Mouse (Mus musculus) CH12.LX (cell line): ENCODE results near the gene Med20. TPM values are rescaled to one million over a fixed set of nuclear protein-coding genes. Genes with fewer than 3 reads are reported as not detected.

Experiments
- DNase-seq: peaks from one replicate; pipeline ENCODE4 v3.0.0-alpha.2; 2013; ENCODE audit errors: extremely low read depth
- H3K27ac ChIP-seq: 2 replicates; pipeline ENCODE4 v1.5.1; 2012; ENCODE audit warnings: low read depth, mild to moderate bottlenecking, control low read depth, moderate library complexity; ENCODE audit not compliant: insufficient read depth
- H3K27me3 ChIP-seq: replicated peaks from 2 replicates; pipeline ENCODE3; 2012; ENCODE audit warnings: inconsistent platforms
- H3K36me3 ChIP-seq, 2 experiments: replicated peaks in 1 of 2; 2 replicates each; pipeline versions ENCODE3 to v1.6.1; 2012; ENCODE audit warnings: inconsistent platforms in 1 of 2, low read length in 1 of 2, mild to moderate bottlenecking in 1 of 2, mixed read lengths in 1 of 2, moderate library complexity in 1 of 2; ENCODE audit not compliant: control insufficient read depth in 1 of 2, insufficient read depth in 1 of 2
- H3K4me1 ChIP-seq, 2 experiments: 2 replicates each; pipeline ENCODE4 v1.6.1; 2012; ENCODE audit warnings: inconsistent platforms in 1 of 2, moderate library complexity in 1 of 2; ENCODE audit not compliant: insufficient read depth in 2 of 2, control insufficient read depth in 1 of 2
- H3K4me2 ChIP-seq: 2 replicates; pipeline ENCODE4 v1.6.1; 2012; ENCODE audit warnings: low read depth, mild to moderate bottlenecking, control low read depth; ENCODE audit not compliant: poor library complexity, insufficient read depth, severe bottlenecking
- H3K4me3 ChIP-seq, 3 experiments: fragments of 150-350 bp in 1 of 3; sonication (generic) in 1 of 3; replicated peaks in 1 of 3; 2 replicates each; pipeline versions ENCODE3 to v1.5.1; 2011 to 2012; ENCODE audit warnings: low read depth in 2 of 3, low read length in 2 of 3, mild to moderate bottlenecking in 2 of 3, moderate library complexity in 2 of 3, control low read depth in 1 of 3, improper control_type of control experiment in 1 of 3, inconsistent platforms in 1 of 3, mixed read lengths in 1 of 3; ENCODE audit not compliant: poor library complexity in 1 of 3
- H3K79me2 ChIP-seq: replicated peaks from 2 replicates; pipeline ENCODE4 v1.6.1; 2012; ENCODE audit warnings: mild to moderate bottlenecking, moderate library complexity; ENCODE audit not compliant: control insufficient read depth, poor library complexity, insufficient read depth, severe bottlenecking; ENCODE audit errors: extremely low read depth
- H3K9ac ChIP-seq: 2 replicates; pipeline ENCODE4 v1.6.1; 2012; ENCODE audit warnings: low read depth, mild to moderate bottlenecking, control low read depth, moderate library complexity; ENCODE audit not compliant: insufficient read depth
- H3K9me3 ChIP-seq: replicated peaks from 2 replicates; pipeline ENCODE3; 2012; ENCODE audit warnings: low read length, inconsistent platforms, mixed read lengths
- CHD1 ChIP-seq: IDR thresholded peaks from 2 replicates; pipeline ENCODE4 v1.6.1; 2012; ENCODE audit warnings: low read depth, low read length, improper control_type of control experiment, inconsistent platforms
- CHD2 ChIP-seq: IDR thresholded peaks from 2 replicates; pipeline ENCODE4 v1.6.1; 2011; ENCODE audit warnings: low read length, improper control_type of control experiment
- CTCF ChIP-seq, 2 experiments: IDR thresholded peaks in 1 of 2; conservative IDR thresholded peaks in 1 of 2; 2 replicates each; pipeline ENCODE4 v1.5.1; 2011 to 2012; ENCODE audit warnings: low read depth in 2 of 2, low read length in 2 of 2, improper control_type of control experiment in 1 of 2, inconsistent platforms in 1 of 2, mild to moderate bottlenecking in 1 of 2, moderate library complexity in 1 of 2
- GABPA ChIP-seq: IDR thresholded peaks from 2 replicates; pipeline ENCODE4 v1.6.1; 2012; ENCODE audit warnings: low read depth, low read length, improper control_type of control experiment, inconsistent platforms; ENCODE audit not compliant: insufficient replicate concordance
- JUND ChIP-seq: conservative IDR thresholded peaks from 2 replicates; pipeline ENCODE4 v1.6.1; 2011; ENCODE audit warnings: low read depth, low read length, improper control_type of control experiment
- MAFK ChIP-seq: IDR thresholded peaks from 2 replicates; pipeline ENCODE4 v1.6.1; 2011; ENCODE audit warnings: low read length, improper control_type of control experiment; ENCODE audit not compliant: insufficient replicate concordance
- MAZ ChIP-seq: IDR thresholded peaks from 2 replicates; pipeline ENCODE4 v1.6.1; 2012; ENCODE audit warnings: low read depth, mild to moderate bottlenecking, inconsistent platforms, low read length, improper control_type of control experiment, moderate library complexity
- MXI1 ChIP-seq: IDR thresholded peaks from 2 replicates; pipeline ENCODE4 v1.6.1; 2011; ENCODE audit warnings: mild to moderate bottlenecking, low read depth, low read length, improper control_type of control experiment
- MYC ChIP-seq: IDR thresholded peaks from 2 replicates; pipeline ENCODE4 v1.6.1; 2011; ENCODE audit warnings: low read depth, mild to moderate bottlenecking, improper control_type of control experiment, low read length
- NELFE ChIP-seq: IDR thresholded peaks from 2 replicates; pipeline ENCODE4 v1.6.1; 2011; ENCODE audit warnings: low read depth, low read length, improper control_type of control experiment
- RAD21 ChIP-seq: IDR thresholded peaks from 2 replicates; pipeline ENCODE4 v1.6.1; 2011; ENCODE audit warnings: low read depth, mild to moderate bottlenecking, low read length, improper control_type of control experiment, moderate library complexity
- RCOR1 ChIP-seq: conservative IDR thresholded peaks from 2 replicates; pipeline ENCODE4 v1.6.1; 2012; ENCODE audit warnings: low read depth, mild to moderate bottlenecking, inconsistent platforms, low read length, improper control_type of control experiment
- SIN3A ChIP-seq: IDR thresholded peaks from 2 replicates; pipeline ENCODE4 v1.6.1; 2012; ENCODE audit warnings: low read length, improper control_type of control experiment, inconsistent platforms
- SMC3 ChIP-seq: IDR thresholded peaks from 2 replicates; pipeline ENCODE4 v1.6.1; 2011; ENCODE audit warnings: low read depth, low read length, improper control_type of control experiment
- TBP ChIP-seq: conservative IDR thresholded peaks from 2 replicates; pipeline ENCODE4 v1.6.1; 2011; ENCODE audit warnings: low read depth, low read length, improper control_type of control experiment
- TCF12 ChIP-seq: IDR thresholded peaks from 2 replicates; pipeline ENCODE4 v1.6.1; 2014; ENCODE audit warnings: low read depth, mild to moderate bottlenecking, inconsistent platforms, low read length, improper control_type of control experiment
- ZC3H11A ChIP-seq: IDR thresholded peaks from 2 replicates; pipeline ENCODE4 v1.6.1; 2012; ENCODE audit warnings: low read depth, mild to moderate bottlenecking, inconsistent platforms, low read length, improper control_type of control experiment
- ZKSCAN1 ChIP-seq: IDR thresholded peaks from 2 replicates; pipeline ENCODE4 v1.6.1; 2012; ENCODE audit warnings: low read depth, inconsistent platforms, low read length, improper control_type of control experiment, borderline replicate concordance
- ZMIZ1 ChIP-seq: IDR thresholded peaks from 2 replicates; pipeline ENCODE4 v1.6.1; 2012; ENCODE audit warnings: low read depth, mild to moderate bottlenecking, inconsistent platforms, low read length, improper control_type of control experiment
- ZNF384 ChIP-seq: IDR thresholded peaks from 2 replicates; pipeline ENCODE4 v1.6.1; 2012; ENCODE audit warnings: low read depth, low read length, improper control_type of control experiment, inconsistent platforms
- dilution Hi-C: fragments of 300-500 bp; cut with MboI; formaldehyde crosslinking; loops from 2 replicates; pipeline ENCODE4 v1.14.3; 2020; ENCODE audit warnings: low sequenced_read_pairs; ENCODE audit not compliant: extremely low pct_unique_long_range_greater_than_20kb, extremely low pct_ligation_motif_present
- in situ Hi-C: fragments of 300-500 bp; cut with MboI; formaldehyde crosslinking; loops from 3 replicates; pipeline ENCODE4 v1.14.3; 2019; ENCODE audit warnings: low sequenced_read_pairs, low pct_ligation_motif_present, low pct_unique_long_range_greater_than_20kb, mixed read lengths
- polyA plus RNA-seq: library from polyadenylated mRNA; unstranded; fragments of >175 nt; gene quantifications from 2 replicates; pipeline ENCODE4 v1.2.1, GENCODE M21; 2012; ENCODE audit warnings: low read depth; ENCODE audit not compliant: insufficient read length
- total RNA-seq, 2 experiments: library from RNA; depleted of rRNA; stranded (reverse); fragments of 300-350 nt in 1 of 2; fragments of >200 nt in 1 of 2; gene quantifications; 2 replicates each; pipeline ENCODE4 v1.2.3; 2012 to 2014

Gene Med20
- total and polyA plus RNA-seq, 3 experiments: 31.0 to 42.5 (median 31.1) TPM

GRCm38 (mm10) chr17:47601389-47601755 is 10.0 kb upstream of the Med20 start:
- Histone ChIP-seq H3K4me1 (peaks cover 3 to 28% of the 10 kb centered on the region in 2 experiments; a peak in 3 of 4 replicates), H3K4me3 (no peak overlapping the region), H3K9ac (no peak overlapping the region), H3K4me2 (no peak overlapping the region), H3K27ac (peak overlapping the region; percentile 24; the same call in 1 of the 2 replicates), H3K9me3 (no peaks in the 10 kb centered on the region), H3K36me3 (peaks cover 74 to 92% of the 10 kb centered on the region in 2 experiments), H3K27me3 (no peaks in the 10 kb centered on the region), H3K79me2 (no peaks in the 10 kb centered on the region)
- dilution Hi-C loops (no loop called here), in situ Hi-C loops (loop anchor here (5.0 to 25.0 kb wide), 2 partner anchors 89 to 214 kb away; partner anchors contain the start of gene Guca1b)
- no peak for DNase-seq
- no peak for TF ChIP-seq TBP

DNA sequence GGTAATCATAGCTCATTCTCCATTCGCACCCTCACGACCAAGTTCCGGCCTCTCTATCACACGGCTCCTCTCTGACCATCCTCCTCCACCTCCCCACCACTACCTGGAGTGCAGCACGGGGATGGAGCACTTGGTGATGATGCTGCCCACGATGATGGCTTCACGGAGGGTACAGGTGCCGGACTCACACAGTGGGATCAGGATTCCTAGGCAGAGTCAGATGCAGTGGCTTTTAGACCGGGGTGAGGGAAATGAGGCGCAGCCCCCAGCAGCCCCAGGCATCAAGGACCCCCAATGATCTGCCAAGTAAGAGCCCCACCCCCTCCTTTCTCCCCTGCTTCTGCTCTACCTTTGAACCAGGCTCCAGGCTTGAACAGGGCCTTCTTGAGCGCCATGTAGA is 9.1 kb upstream of the Med20 start:
- no peak for DNase-seq
- in situ Hi-C loops (loop anchor here (5.0 to 25.0 kb wide), 2 partner anchors 90 to 215 kb away; partner anchors contain the start of gene Guca1b), dilution Hi-C loops (no loop called here)
- peaks cover 3 to 22% of the 10 kb centered on the region in 2 experiments; a peak in 3 of 4 replicates for H3K4me1 ChIP-seq
- no peak overlapping the region for H3K4me3 ChIP-seq
- TF ChIP-seq RCOR1 (no peak), MYC (no peak), TCF12 (no peak), RAD21 (no peak), CTCF (conservative IDR thresholded peaks at IDR 0.05 in 1 of 2, IDR thresholded peaks at IDR 0.05 in 1 of 2; ENCODE audit: low read depth in 2 of 2, low read length in 2 of 2) (no peak), ZKSCAN1 (no peak), MAZ (no peak), ZNF384 (no peak), JUND (no peak), CHD2 (no peak), ZC3H11A (no peak), CHD1 (no peak), MAFK (no peak), ZMIZ1 (no peak), NELFE (no peak), MXI1 (no peak), SMC3 (no peak), SIN3A (no peak), GABPA (no peak)
- no peaks in the 10 kb centered on the region; the same call in 1 of the 2 replicates for H3K79me2 ChIP-seq
- no peaks in the 10 kb centered on the region for H3K9me3 ChIP-seq
- no peak overlapping the region for H3K27ac ChIP-seq
- no peak overlapping the region for H3K4me2 ChIP-seq
- H3K9ac ChIP-seq: no peak overlapping the region
- H3K27me3 ChIP-seq: no peaks in the 10 kb centered on the region
- H3K36me3 ChIP-seq: peaks cover 82 to 93% of the 10 kb centered on the region in 2 experiments
